15 mouse cellular contexts compared by ENCODE assay signal in the genomic region with DNA sequence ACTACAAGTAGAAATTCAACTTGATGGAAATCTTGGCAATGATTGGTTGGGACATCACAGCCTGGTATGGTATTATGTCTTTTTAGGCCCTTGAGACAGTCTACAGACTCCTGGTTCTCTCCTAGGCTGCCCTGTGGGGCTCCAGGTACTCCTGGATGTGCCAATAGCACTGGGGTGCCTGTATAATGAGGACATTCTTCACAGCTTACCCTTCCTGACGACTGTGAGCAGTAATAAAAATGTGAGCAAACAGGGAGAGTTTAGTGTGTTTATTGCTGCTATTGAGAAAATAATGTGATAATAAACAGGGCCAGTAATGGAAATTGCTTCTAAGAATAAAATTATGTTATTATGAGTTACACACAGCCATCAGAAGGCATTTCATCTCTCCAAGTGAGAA.
"Had no signal": no experiment of that assay in that cellular context is flagged by ENCODE, and none has a peak within 500 bp of the region (broad histone marks: within the 10 kb centered on the region; RNA-seq: fewer than 3 reads in every experiment).

No protein-coding gene starts in this region.

- H3K9me3 ChIP-seq: neural tube, embryonic 12.5 days; stomach, embryonic 15.5 days had no signal

- H3K4me1 ChIP-seq: neural tube, embryonic 12.5 days; stomach, embryonic 15.5 days had no signal

- H3K27ac ChIP-seq: neural tube, embryonic 12.5 days; stomach, embryonic 15.5 days; stomach, postnatal 0 days had no signal

- DNase-seq: retina, postnatal 1 day; right cerebral cortex, adult 18-20 months; right cerebral cortex, postnatal 14 days; right cerebral cortex, postnatal 25 days; right cerebral cortex, postnatal 4 days; spleen, adult 18-20 months; thymus, adult 18-20 months; thymus, adult 2 months; thymus, postnatal 14 days; thymus, postnatal 25 days; thymus, postnatal 36 days; thymus, postnatal 4 days had no signal

- H3K27me3 ChIP-seq: neural tube, embryonic 12.5 days; stomach, embryonic 15.5 days had no signal

- H3K4me2 ChIP-seq: neural tube, embryonic 12.5 days; stomach, embryonic 15.5 days had no signal

- H3K4me3 ChIP-seq: neural tube, embryonic 12.5 days; stomach, embryonic 15.5 days had no signal

- H3K36me3 ChIP-seq: neural tube, embryonic 12.5 days; stomach, embryonic 15.5 days had no signal

- H3K9ac ChIP-seq: neural tube, embryonic 12.5 days; stomach, embryonic 15.5 days had no signal
